Mouse (Mus musculus) liver, embryonic 13.5 days (tissue): ENCODE measurements around the gene Sele. TPM values are rescaled to one million over a fixed set of nuclear protein-coding genes. Genes with fewer than 3 reads are reported as not detected.
"Not testable (repeated sequence)": the region's sequence is repeated elsewhere in the genome, so short reads cannot be mapped to it uniquely, and the experiment has no call there.

Source experiments
- ATAC-seq: fragments of 200-750 bp; cut with Nextera tagmentation; 2 replicates; pipeline ENCODE4 v1.8.0; 2017; ENCODE audit warnings: low read depth, mild to moderate bottlenecking, moderate number of reproducible peaks, moderate library complexity
- DNase-seq: peaks from one replicate; pipeline ENCODE4 v3.0.0; 2022
- H3K27ac ChIP-seq: fragments of 300-500 bp; sonication (generic); 2 replicates; pipeline ENCODE4 v1.5.1; 2015; ENCODE audit warnings: moderate library complexity, mild to moderate bottlenecking, inconsistent platforms
- H3K27me3 ChIP-seq: fragments of 300-500 bp; sonication (generic); 2 replicates; pipeline ENCODE4 v1.6.1; 2015; ENCODE audit warnings: mild to moderate bottlenecking, inconsistent platforms
- H3K36me3 ChIP-seq: fragments of 300-500 bp; sonication (generic); 2 replicates; pipeline ENCODE4 v1.6.1; 2015; ENCODE audit warnings: mild to moderate bottlenecking, inconsistent platforms
- H3K4me1 ChIP-seq: fragments of 300-500 bp; sonication (generic); replicated peaks from 2 replicates; pipeline ENCODE4 v1.6.1; 2015; ENCODE audit warnings: inconsistent platforms
- H3K4me2 ChIP-seq: fragments of 300-500 bp; sonication (generic); 2 replicates; pipeline ENCODE4 v1.6.1; 2015; ENCODE audit warnings: inconsistent platforms, mild to moderate bottlenecking, moderate library complexity
- H3K4me3 ChIP-seq: fragments of 300-500 bp; sonication (generic); replicated peaks from 2 replicates; pipeline ENCODE4 v1.5.1; 2015; ENCODE audit warnings: mild to moderate bottlenecking, inconsistent platforms
- H3K9ac ChIP-seq: fragments of 300-500 bp; sonication (generic); 2 replicates; pipeline ENCODE4 v1.6.1; 2015; ENCODE audit warnings: mild to moderate bottlenecking, inconsistent platforms
- H3K9me3 ChIP-seq: fragments of 300-500 bp; sonication (generic); replicated peaks from 2 replicates; pipeline ENCODE4 v1.6.1; 2016; ENCODE audit warnings: inconsistent platforms
- whole genome bisulfite sequencing: fragments of 180-500 bp; shearing (Covaris S2); methylation state at CpG from one replicate; pipeline ENCODE4 v1.1.7; 2015; ENCODE audit not compliant: insufficient replicate concordance; 5-methylcytosine and 5-hydroxymethylcytosine counted together
- polyA plus RNA-seq: library from polyadenylated mRNA; unstranded; fragments of >200 nt; fragmentation: Nextera tagmentation; extraction: Ambion mirVana; gene quantifications from 2 replicates; pipeline ENCODE4 v1.2.1, GENCODE M21; 2015

Sele gene
- 0.07 TPM in 1 of 2 replicates, not detected in the other for polyA plus RNA-seq

- no peak within 1 kb of the TSS for H3K4me3 ChIP-seq
- no peak within 1 kb of the TSS for H3K9ac ChIP-seq
- DNase-seq (no peak), ATAC-seq (no peak)
- no peaks in the 10 kb centered on the region for H3K9me3 ChIP-seq
- H3K27me3 ChIP-seq, result no peaks in the 10 kb centered on the region
- H3K4me2 ChIP-seq, result no peak within 1 kb of the TSS
- no peak within 1 kb of the TSS for H3K27ac ChIP-seq
- no peaks in the 10 kb centered on the region for H3K36me3 ChIP-seq
- 55% methylated on average over 5 of the region's 5 CpGs for WGBS
- no peaks in the 10 kb centered on the region for H3K4me1 ChIP-seq
Observed at GRCm38 (mm10) chr1:164047934-164048333, at the start of gene Sele. TSS of gene Sele (plus strand) at chr1:164048234.

GRCm38 (mm10) chr1:164001831-164002452 lies 46.1 kb upstream of the Sele start:
- H3K9ac ChIP-seq, result no peak overlapping the region
- no peak overlapping the region for H3K4me2 ChIP-seq
- H3K27me3 ChIP-seq, result no peaks in the 10 kb centered on the region
- no peak for ATAC-seq
- H3K4me3 ChIP-seq, result no peak overlapping the region
- DNase-seq, result no peak
- no peaks in the 10 kb centered on the region for H3K9me3 ChIP-seq
- H3K36me3 ChIP-seq, result no peaks in the 10 kb centered on the region
- no peaks in the 10 kb centered on the region for H3K4me1 ChIP-seq
- 47% methylated on average over 6 of the region's 6 CpGs for WGBS
- no peak overlapping the region for H3K27ac ChIP-seq

GRCm38 (mm10) chr1:164004311-164004710 lies 43.7 kb upstream of the Sele start:
- Histone ChIP-seq H3K9ac (no peak overlapping the region), H3K9me3 (no peaks in the 10 kb centered on the region), H3K4me1 (no peaks in the 10 kb centered on the region), H3K36me3 (no peaks in the 10 kb centered on the region), H3K4me3 (no peak overlapping the region), H3K27me3 (no peaks in the 10 kb centered on the region), H3K27ac (no peak overlapping the region), H3K4me2 (no peak overlapping the region)
- WGBS, result 54% methylated on average over 3 of the region's 3 CpGs
- no peak for ATAC-seq
- no peak for DNase-seq

- Histone ChIP-seq H3K27ac (no peak overlapping the region), H3K9me3 (no peaks in the 10 kb centered on the region), H3K4me2 (no peak overlapping the region), H3K27me3 (no peaks in the 10 kb centered on the region), H3K4me1 (no peaks in the 10 kb centered on the region), H3K9ac (no peak overlapping the region), H3K4me3 (no peak overlapping the region), H3K36me3 (no peaks in the 10 kb centered on the region)
- no peak for DNase-seq
- ATAC-seq, result no peak
- WGBS, result 32% methylated on average over 2 of the region's 2 CpGs
Observed at GRCm38 (mm10) chr1:164009235-164009634, 38.8 kb upstream of the Sele start.

- no peak overlapping the region for H3K9ac ChIP-seq
- H3K4me2 ChIP-seq, result no peak overlapping the region
- H3K27ac ChIP-seq, result no peak overlapping the region
- H3K27me3 ChIP-seq, result no peaks in the 10 kb centered on the region
- H3K9me3 ChIP-seq, result no peaks in the 10 kb centered on the region
- H3K36me3 ChIP-seq, result no peaks in the 10 kb centered on the region
- ATAC-seq (no peak), DNase-seq (no peak)
- H3K4me3 ChIP-seq, result no peak overlapping the region
- H3K4me1 ChIP-seq, result no peaks in the 10 kb centered on the region
- 16% methylated on average over 1 of the region's 1 CpGs for whole genome bisulfite sequencing
Observed at GRCm38 (mm10) chr1:164014616-164015015, 33.4 kb upstream of the Sele start.

GRCm38 (mm10) chr1:164018221-164018896 lies 29.7 kb upstream of the Sele start:
- WGBS, result 76% methylated on average over 16 of the region's 16 CpGs
- no peak for DNase-seq
- H3K9me3 ChIP-seq, result no peaks in the 10 kb centered on the region

GRCm38 (mm10) chr1:164019789-164020188 lies 28.2 kb upstream of the Sele start:
- ATAC-seq (no peak), DNase-seq (no peak)
- Histone ChIP-seq H3K27me3 (no peaks in the 10 kb centered on the region), H3K36me3 (no peaks in the 10 kb centered on the region), H3K9ac (no peak overlapping the region), H3K4me2 (no peak overlapping the region), H3K4me3 (no peak overlapping the region), H3K27ac (no peak overlapping the region), H3K4me1 (no peaks in the 10 kb centered on the region), H3K9me3 (no peaks in the 10 kb centered on the region)
- WGBS, result 41% methylated on average over 6 of the region's 6 CpGs

More at GRCm38 (mm10) chr1:164018221-164018896, 29.7 kb upstream of the Sele start:
- no peak for ATAC-seq
- no peaks in the 10 kb centered on the region for H3K36me3 ChIP-seq
- H3K4me2 ChIP-seq, result no peak overlapping the region
- H3K4me1 ChIP-seq, result no peaks in the 10 kb centered on the region
- no peaks in the 10 kb centered on the region for H3K27me3 ChIP-seq
- H3K4me3 ChIP-seq, result no peak overlapping the region
- no peak overlapping the region for H3K9ac ChIP-seq
- no peak overlapping the region for H3K27ac ChIP-seq

- not testable (repeated sequence) for H3K27me3 ChIP-seq, ATAC-seq, H3K4me2 ChIP-seq, H3K4me3 ChIP-seq, H3K4me1 ChIP-seq, H3K9ac ChIP-seq, DNase-seq, H3K9me3 ChIP-seq, H3K36me3 ChIP-seq, H3K27ac ChIP-seq
- 89% methylated on average over 3 of the region's 3 CpGs for WGBS
Observed at GRCm38 (mm10) chr1:164020746-164021145, 27.3 kb upstream of the Sele start.

- H3K36me3 ChIP-seq, H3K4me2 ChIP-seq, H3K27ac ChIP-seq, H3K4me1 ChIP-seq, H3K27me3 ChIP-seq, DNase-seq, H3K9ac ChIP-seq, H3K4me3 ChIP-seq, H3K9me3 ChIP-seq, ATAC-seq: not testable (repeated sequence)
- 54% methylated on average over 5 of the region's 5 CpGs for WGBS
Observed at GRCm38 (mm10) chr1:164022106-164022505, 25.9 kb upstream of the Sele start.

GRCm38 (mm10) chr1:164025685-164026084 lies 22.3 kb upstream of the Sele start:
- no peak for ATAC-seq
- Histone ChIP-seq H3K4me3 (no peak overlapping the region), H3K9ac (no peak overlapping the region), H3K27me3 (no peaks in the 10 kb centered on the region), H3K9me3 (no peaks in the 10 kb centered on the region), H3K36me3 (no peaks in the 10 kb centered on the region), H3K4me1 (no peaks in the 10 kb centered on the region), H3K27ac (no peak overlapping the region), H3K4me2 (no peak overlapping the region)
- 47% methylated on average over 4 of the region's 4 CpGs for WGBS
- DNase-seq, result no peak

- Histone ChIP-seq H3K36me3 (no peaks in the 10 kb centered on the region), H3K9ac (no peak overlapping the region), H3K4me2 (no peak overlapping the region), H3K27ac (no peak overlapping the region), H3K4me3 (no peak overlapping the region), H3K27me3 (no peaks in the 10 kb centered on the region), H3K4me1 (no peaks in the 10 kb centered on the region), H3K9me3 (no peaks in the 10 kb centered on the region)
- DNase-seq (no peak), ATAC-seq (no peak)
- 48% methylated on average over 5 of the region's 5 CpGs for WGBS
Observed at GRCm38 (mm10) chr1:164027416-164027815, 20.6 kb upstream of the Sele start.
